Mouse (Mus musculus) ES-E14 (cell line): ENCODE results near the gene Otop2.

Experiments used
- HCFC1 ChIP-seq: IDR thresholded peaks from 2 replicates; pipeline ENCODE4 v1.6.1; 2012; ENCODE audit warnings: low read length, inconsistent platforms, borderline replicate concordance; ENCODE audit not compliant: insufficient read depth
- ZC3H11A ChIP-seq: IDR thresholded peaks from 2 replicates; pipeline ENCODE4 v1.6.1; 2012; ENCODE audit warnings: low read depth, mild to moderate bottlenecking, inconsistent platforms, low read length, borderline replicate concordance

DNA sequence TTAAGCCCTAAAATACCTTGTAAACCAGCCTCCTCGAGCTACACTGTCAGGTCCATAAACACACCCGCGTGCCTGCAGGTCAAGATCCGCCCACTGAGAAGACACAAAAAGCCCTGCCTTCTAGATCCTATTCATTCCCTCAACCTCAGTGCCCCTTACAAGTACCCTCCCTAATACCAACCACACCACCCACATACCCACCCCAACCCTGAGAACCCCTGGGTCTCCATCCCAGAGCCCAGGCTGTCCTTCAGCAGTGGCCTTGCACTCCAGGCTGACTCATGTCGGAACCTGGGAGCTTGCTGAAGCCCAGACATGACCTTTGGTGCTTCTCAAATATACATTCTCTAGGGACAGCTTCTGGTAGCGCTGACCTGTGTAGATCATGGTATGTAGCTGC is 32.2 kb upstream of the Otop2 start:
- TF ChIP-seq ZC3H11A = no peak
- no peak for TF ChIP-seq HCFC1
